Mouse (Mus musculus) heart, embryonic 10.5 days (tissue): ENCODE measurements around the gene Rbm33. TPM values are rescaled to one million over a fixed set of nuclear protein-coding genes. Genes with fewer than 3 reads are reported as not detected.

Experiments used
- DNase-seq: peaks from one replicate; pipeline ENCODE4 v3.0.0-alpha.2; 2017; ENCODE audit warnings: low spot score
- H3K27ac ChIP-seq: fragments of 300-500 bp; sonication (generic); 2 replicates; pipeline ENCODE4 v1.5.1; 2016; ENCODE audit warnings: mild to moderate bottlenecking
- H3K27me3 ChIP-seq: fragments of 300-500 bp; sonication (generic); 2 replicates; pipeline ENCODE4 v1.6.1; 2016; ENCODE audit warnings: mild to moderate bottlenecking; ENCODE audit not compliant: poor library complexity, insufficient read depth, severe bottlenecking
- H3K36me3 ChIP-seq: fragments of 300-500 bp; sonication (generic); 2 replicates; pipeline ENCODE4 v1.6.1; 2016; ENCODE audit warnings: mild to moderate bottlenecking, moderate library complexity
- H3K4me1 ChIP-seq: fragments of 300-500 bp; sonication (generic); 2 replicates; pipeline ENCODE4 v1.6.1; 2016; ENCODE audit warnings: mild to moderate bottlenecking
- H3K4me3 ChIP-seq: fragments of 300-500 bp; sonication (generic); 2 replicates; pipeline ENCODE4 v1.5.1; 2016; ENCODE audit warnings: mild to moderate bottlenecking, moderate library complexity
- H3K9me3 ChIP-seq: fragments of 300-500 bp; sonication (generic); 2 replicates; pipeline ENCODE4 v1.6.1; 2016; ENCODE audit warnings: mild to moderate bottlenecking, moderate library complexity
- WGBS: fragments of 180-500 bp; shearing (Covaris S2); methylation state at CpG from one replicate; pipeline ENCODE4 v1.1.7; 2016; 5-methylcytosine and 5-hydroxymethylcytosine counted together
- polyA plus RNA-seq: library from polyadenylated mRNA; unstranded; fragments of >200 nt; fragmentation: Nextera tagmentation; extraction: Ambion mirVana; gene quantifications from 2 replicates; pipeline ENCODE4 v1.2.1, GENCODE M21; 2016

Gene Rbm33
- polyA plus RNA-seq, 1 experiment from 2014 or later, result 9.6 TPM

GRCm38 (mm10) chr5:28397344-28397743, 80.4 kb downstream of the Rbm33 start:
- no peak overlapping the region for H3K27ac ChIP-seq
- no peaks in the 10 kb centered on the region for H3K27me3 ChIP-seq
- peaks cover 50% of the 10 kb centered on the region for H3K36me3 ChIP-seq
- 95% methylated on average over 2 of the region's 2 CpGs for WGBS
- DNase-seq, result no peak
- H3K9me3 ChIP-seq, result no peaks in the 10 kb centered on the region
- no peak overlapping the region for H3K4me3 ChIP-seq
- H3K4me1 ChIP-seq, result peaks cover 16% of the 10 kb centered on the region; the same call in 1 of the 2 replicates

- WGBS, result 63% methylated on average over 3 of the region's 3 CpGs
- Histone ChIP-seq H3K36me3 (peaks cover 44% of the 10 kb centered on the region), H3K27me3 (no peaks in the 10 kb centered on the region), H3K4me1 (peaks cover 16% of the 10 kb centered on the region; the same call in 1 of the 2 replicates), H3K9me3 (no peaks in the 10 kb centered on the region), H3K27ac (no peak overlapping the region), H3K4me3 (no peak overlapping the region)
- no peak for DNase-seq
These were observed 81.8 kb downstream of the Rbm33 start for GRCm38 (mm10) chr5:28398736-28399135.

GRCm38 (mm10) chr5:28399451-28400115, 82.7 kb downstream of the Rbm33 start:
- WGBS, result 74% methylated on average over 2 of the region's 2 CpGs
- no peaks in the 10 kb centered on the region for H3K9me3 ChIP-seq
- H3K4me1 ChIP-seq, result peaks cover 16% of the 10 kb centered on the region; the same call in 1 of the 2 replicates
- H3K27me3 ChIP-seq, result no peaks in the 10 kb centered on the region
- no peak for DNase-seq
- peaks cover 36% of the 10 kb centered on the region for H3K36me3 ChIP-seq
- no peak overlapping the region for H3K27ac ChIP-seq
- H3K4me3 ChIP-seq, result no peak overlapping the region

- 93% methylated on average over 1 of the region's 1 CpGs for WGBS
- no peak for DNase-seq
- Histone ChIP-seq H3K4me3 (no peak overlapping the region), H3K27me3 (no peaks in the 10 kb centered on the region), H3K27ac (no peak overlapping the region), H3K36me3 (peaks cover 14% of the 10 kb centered on the region; the same call in 1 of the 2 replicates), H3K4me1 (peaks cover 16% of the 10 kb centered on the region; the same call in 1 of the 2 replicates), H3K9me3 (no peaks in the 10 kb centered on the region)
These were observed 85.8 kb downstream of the Rbm33 start for GRCm38 (mm10) chr5:28402756-28403155.

GRCm38 (mm10) chr5:28406662-28407061, 89.7 kb downstream of the Rbm33 start:
- no peaks in the 10 kb centered on the region for H3K9me3 ChIP-seq
- H3K27me3 ChIP-seq, result no peaks in the 10 kb centered on the region
- H3K4me3 ChIP-seq, result no peak overlapping the region
- 82% methylated on average over 3 of the region's 3 CpGs for WGBS
- no peak for DNase-seq
- peaks cover 2% of the 10 kb centered on the region; the same call in 1 of the 2 replicates for H3K4me1 ChIP-seq
- H3K27ac ChIP-seq, result no peak overlapping the region
- peaks cover 39% of the 10 kb centered on the region for H3K36me3 ChIP-seq

GRCm38 (mm10) chr5:28412006-28412685, 95.2 kb downstream of the Rbm33 start:
- Histone ChIP-seq H3K27me3 (no peaks in the 10 kb centered on the region), H3K4me1 (no peaks in the 10 kb centered on the region), H3K27ac (no peak overlapping the region), H3K4me3 (no peak overlapping the region), H3K9me3 (no peaks in the 10 kb centered on the region), H3K36me3 (peaks cover 91% of the 10 kb centered on the region)
- WGBS, result 94% methylated on average over 2 of the region's 2 CpGs
- no peak for DNase-seq

- DNase-seq, result no peak
- H3K4me3 ChIP-seq, result no peak overlapping the region
- WGBS, result 92% methylated on average over 5 of the region's 5 CpGs
- H3K27ac ChIP-seq, result no peak overlapping the region
- H3K27me3 ChIP-seq, result no peaks in the 10 kb centered on the region
- no peaks in the 10 kb centered on the region for H3K4me1 ChIP-seq
- H3K9me3 ChIP-seq, result no peaks in the 10 kb centered on the region
- H3K36me3 ChIP-seq, result peaks cover 98% of the 10 kb centered on the region
These were observed 96.6 kb downstream of the Rbm33 start for GRCm38 (mm10) chr5:28413533-28413932.

- no peak overlapping the region for H3K27ac ChIP-seq
- DNase-seq, result no peak
- WGBS, result 90% methylated on average over 3 of the region's 3 CpGs
- H3K4me1 ChIP-seq, result no peaks in the 10 kb centered on the region
- no peaks in the 10 kb centered on the region for H3K9me3 ChIP-seq
- H3K27me3 ChIP-seq, result no peaks in the 10 kb centered on the region
- peaks cover 98% of the 10 kb centered on the region for H3K36me3 ChIP-seq
- no peak overlapping the region for H3K4me3 ChIP-seq
These were observed 97.2 kb downstream of the Rbm33 start for GRCm38 (mm10) chr5:28414076-28414475.

- H3K4me1 ChIP-seq, result no peaks in the 10 kb centered on the region
- H3K27ac ChIP-seq, result no peak overlapping the region
- no peaks in the 10 kb centered on the region for H3K9me3 ChIP-seq
- H3K27me3 ChIP-seq, result no peaks in the 10 kb centered on the region
- H3K36me3 ChIP-seq, result peaks cover 89% of the 10 kb centered on the region
- DNase-seq, result no peak
- H3K4me3 ChIP-seq, result no peak overlapping the region
These were observed 99.1 kb downstream of the Rbm33 start for GRCm38 (mm10) chr5:28416029-28416428.

GRCm38 (mm10) chr5:28418734-28419133, 101.8 kb downstream of the Rbm33 start:
- no peak overlapping the region for H3K4me3 ChIP-seq
- no peaks in the 10 kb centered on the region for H3K27me3 ChIP-seq
- H3K9me3 ChIP-seq, result no peaks in the 10 kb centered on the region
- peaks cover 63% of the 10 kb centered on the region for H3K36me3 ChIP-seq
- H3K4me1 ChIP-seq, result no peaks in the 10 kb centered on the region
- no peak for DNase-seq
- WGBS, result 90% methylated on average over 10 of the region's 10 CpGs
- H3K27ac ChIP-seq, result no peak overlapping the region

- 89% methylated on average over 12 of the region's 12 CpGs for WGBS
- Histone ChIP-seq H3K36me3 (peaks cover 53% of the 10 kb centered on the region), H3K4me3 (no peak overlapping the region), H3K9me3 (no peaks in the 10 kb centered on the region), H3K27ac (no peak overlapping the region), H3K27me3 (no peaks in the 10 kb centered on the region), H3K4me1 (no peaks in the 10 kb centered on the region)
- no peak for DNase-seq
These were observed 102.8 kb downstream of the Rbm33 start for GRCm38 (mm10) chr5:28419640-28420265.

GRCm38 (mm10) chr5:28423781-28424180, 106.9 kb downstream of the Rbm33 start:
- H3K27me3 ChIP-seq, result no peaks in the 10 kb centered on the region
- DNase-seq, result no peak
- H3K9me3 ChIP-seq, result no peaks in the 10 kb centered on the region
- WGBS, result 61% methylated on average over 4 of the region's 4 CpGs
- no peaks in the 10 kb centered on the region for H3K4me1 ChIP-seq
- H3K27ac ChIP-seq, result no peak overlapping the region
- peaks cover 14% of the 10 kb centered on the region for H3K36me3 ChIP-seq
- H3K4me3 ChIP-seq, result no peak overlapping the region

GRCm38 (mm10) chr5:28425926-28426325, 109.0 kb downstream of the Rbm33 start:
- H3K36me3 ChIP-seq, result no peaks in the 10 kb centered on the region
- no peak overlapping the region for H3K27ac ChIP-seq
- no peaks in the 10 kb centered on the region for H3K27me3 ChIP-seq
- peak; percentile 71 for DNase-seq
- no peaks in the 10 kb centered on the region for H3K4me1 ChIP-seq
- H3K4me3 ChIP-seq, result no peak overlapping the region
- H3K9me3 ChIP-seq, result no peaks in the 10 kb centered on the region
- 89% methylated on average over 9 of the region's 9 CpGs for WGBS
